Mouse (Mus musculus): Measurements from ENCODE around the gene Ptpra. TPM values are rescaled to one million over a fixed set of nuclear protein-coding genes. Genes with fewer than 3 reads are reported as not detected.

Ptpra gene
- polyA plus RNA-seq, 1 experiment from 2014 or later = 129 TPM

DNA sequence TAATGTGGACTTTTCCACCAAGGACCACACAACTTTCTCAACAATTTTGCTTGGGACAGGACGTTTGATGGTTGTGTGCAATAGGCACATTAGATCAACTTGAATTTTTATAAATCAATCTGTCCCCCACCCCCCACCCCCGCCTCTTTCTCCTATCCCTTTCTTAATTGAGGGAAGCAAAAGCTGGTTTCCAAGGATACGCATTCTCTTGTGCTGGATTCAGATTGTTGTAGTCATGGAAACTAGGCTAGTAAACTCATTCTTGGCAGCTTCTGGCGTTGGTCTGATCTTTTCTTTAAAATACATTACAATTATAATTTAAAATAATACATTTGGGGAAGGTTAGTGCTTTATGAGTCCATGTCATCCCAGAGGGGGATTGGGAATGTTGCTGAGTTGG lies 19.3 kb downstream of the Ptpra start:
- ATAC-seq (ENCODE audit: low FRiP score) = peak; percentile 61
- 24% methylated on average over 4 of the region's 4 CpGs for WGBS
- 0 out of 2 replicates have a peak overlapping the region, but pooled peaks have one; percentile 13 for H3K27ac ChIP-seq (replicated peaks)

DNA sequence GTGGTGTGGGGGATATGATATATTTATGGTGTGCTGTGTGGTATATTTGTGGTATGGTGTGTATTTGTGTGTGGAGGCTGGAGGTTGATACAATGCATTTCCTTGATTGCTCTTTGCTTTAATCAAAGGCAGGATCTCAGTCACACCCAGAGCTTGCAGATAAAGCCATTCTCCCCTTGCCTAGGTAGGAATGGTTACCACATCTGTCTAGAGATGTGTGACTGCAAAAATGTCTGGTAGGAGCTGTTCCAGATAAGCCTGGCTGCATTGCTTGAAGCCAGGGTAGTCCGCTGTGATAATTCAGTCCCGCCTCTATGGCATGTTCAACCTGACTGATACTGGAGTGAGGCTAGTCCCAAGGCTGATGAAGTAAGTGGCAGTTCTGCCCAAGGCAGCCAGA lies 19.9 kb downstream of the Ptpra start:
- peak overlapping the region; percentile 41; the same call in 1 of the 2 replicates for H3K27ac ChIP-seq (replicated peaks)
- H3K9me3 ChIP-seq (replicated peaks) = no peaks in the 10 kb centered on the region
- no peak overlapping the region for H3K4me2 ChIP-seq
- peak; percentile 36; the same call in 1 of the 2 replicates for ATAC-seq (ENCODE audit: low FRiP score)
- peaks cover 21% of the 10 kb centered on the region for H3K4me1 ChIP-seq
- 73% methylated on average over 2 of the region's 2 CpGs for WGBS
- H3K27me3 ChIP-seq (replicated peaks) = no peaks in the 10 kb centered on the region
- no peaks in the 10 kb centered on the region for H3K36me3 ChIP-seq
- H3K4me3 ChIP-seq (replicated peaks) = no peak overlapping the region
- no peak overlapping the region for H3K9ac ChIP-seq (replicated peaks)

More for the DNA sequence above, 19.3 kb downstream of the Ptpra start:
- Histone ChIP-seq H3K27me3 (replicated peaks) (no peaks in the 10 kb centered on the region), H3K9ac (replicated peaks) (no peak overlapping the region), H3K4me3 (replicated peaks) (no peak overlapping the region), H3K9me3 (replicated peaks) (no peaks in the 10 kb centered on the region), H3K4me2 (no peak overlapping the region), H3K36me3 (no peaks in the 10 kb centered on the region), H3K4me1 (peaks cover 20% of the 10 kb centered on the region)

DNA sequence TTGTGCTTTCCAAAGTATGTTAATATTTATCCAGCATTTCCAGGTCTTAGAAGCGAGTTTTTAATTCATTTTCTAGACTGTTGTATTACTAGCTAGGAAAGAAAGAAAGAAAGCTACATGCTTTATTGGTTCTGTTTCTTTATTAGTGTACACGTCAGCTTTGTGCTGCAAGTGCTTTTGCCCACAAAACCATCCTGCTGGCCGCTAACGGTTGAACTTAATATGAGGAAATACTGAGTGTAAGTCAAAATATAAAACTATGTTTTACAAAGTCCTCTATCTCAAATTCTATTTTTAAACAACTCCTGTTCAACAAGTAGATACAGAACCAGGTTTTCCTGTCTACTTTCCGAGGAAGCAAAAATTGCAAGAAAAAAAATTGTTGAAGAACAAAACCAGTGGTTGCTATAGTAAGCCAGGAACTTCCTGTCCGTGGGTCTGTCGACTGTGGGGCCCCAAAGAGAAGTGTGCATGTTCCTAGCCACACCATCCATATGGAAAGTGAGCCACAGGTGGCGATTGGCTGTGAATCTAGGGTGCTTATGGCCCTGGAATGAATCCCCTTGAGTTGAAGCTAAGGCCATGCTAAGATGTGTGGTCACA lies 22.9 kb downstream of the Ptpra start:
- no peak overlapping the region for H3K9ac ChIP-seq (replicated peaks)
- no peak overlapping the region for H3K4me3 ChIP-seq (replicated peaks)
- H3K9me3 ChIP-seq (replicated peaks) = no peaks in the 10 kb centered on the region; the same call in 1 of the 2 replicates
- H3K36me3 ChIP-seq = no peaks in the 10 kb centered on the region
- H3K4me1 ChIP-seq = peaks cover 23% of the 10 kb centered on the region
- no peaks in the 10 kb centered on the region for H3K27me3 ChIP-seq (replicated peaks)
- no peak for ATAC-seq (ENCODE audit: low FRiP score)
- no peak overlapping the region for H3K27ac ChIP-seq (replicated peaks)
- no peak overlapping the region for H3K4me2 ChIP-seq
- 83% methylated on average over 8 of the region's 8 CpGs for WGBS

DNA sequence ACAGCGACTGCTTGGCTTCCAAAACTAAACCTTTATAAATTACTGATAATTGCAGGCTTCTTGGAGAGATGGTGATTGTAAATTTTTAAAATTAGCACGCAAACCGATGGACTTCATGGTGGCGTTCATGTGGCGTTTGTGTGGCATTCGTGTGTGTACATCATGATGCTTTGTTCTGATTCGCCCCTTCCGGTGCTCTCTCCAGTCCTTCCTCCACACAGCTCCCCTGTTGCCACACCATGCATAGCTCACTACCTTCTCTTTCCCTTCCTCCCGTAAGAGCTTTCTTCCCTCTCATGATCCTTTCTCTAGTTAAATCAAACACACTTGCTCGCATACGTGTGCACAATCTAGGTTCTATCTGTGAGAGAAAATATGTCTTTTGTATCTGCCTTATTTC lies 25.7 kb downstream of the Ptpra start:
- no peak for ATAC-seq (ENCODE audit: low FRiP score)
- Histone ChIP-seq H3K4me1 (peaks cover 3% of the 10 kb centered on the region; the same call in 1 of the 2 replicates), H3K27me3 (replicated peaks) (no peaks in the 10 kb centered on the region)

DNA sequence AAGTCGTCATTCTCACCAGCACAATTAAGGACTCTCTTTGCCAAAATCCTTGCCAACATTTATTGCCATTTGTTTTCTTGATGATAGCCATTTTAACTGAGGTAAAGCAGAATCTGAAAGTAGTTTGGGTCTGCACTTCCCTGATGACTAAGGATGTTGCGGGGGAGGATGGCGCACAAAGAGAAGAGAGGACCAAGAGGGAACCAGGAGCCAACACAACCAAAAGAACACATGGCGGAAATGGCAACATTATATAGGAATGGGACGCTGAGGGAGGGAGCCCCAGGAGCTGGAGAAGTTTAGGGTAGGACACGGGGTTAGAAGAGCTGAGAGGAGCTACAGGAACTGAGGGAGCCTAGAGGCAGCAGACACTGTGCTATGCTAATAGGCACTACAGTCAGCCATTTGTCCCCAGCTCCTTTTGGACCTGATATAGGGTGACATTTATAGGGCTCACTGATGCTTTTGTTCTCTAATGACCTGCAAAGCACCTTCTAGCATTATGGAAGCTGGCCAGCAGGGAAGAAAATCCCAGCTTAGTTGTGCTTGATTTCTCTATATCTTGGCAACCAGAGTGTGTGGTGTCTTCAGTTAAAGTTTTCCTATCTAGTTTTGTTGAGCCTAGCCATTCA lies 26.7 kb downstream of the Ptpra start:
- Histone ChIP-seq H3K9ac (replicated peaks) (no peak overlapping the region), H3K4me1 (peaks cover 3% of the 10 kb centered on the region; the same call in 1 of the 2 replicates), H3K27ac (replicated peaks) (no peak overlapping the region; the same call in 1 of the 2 replicates), H3K4me3 (replicated peaks) (no peak overlapping the region), H3K36me3 (no peaks in the 10 kb centered on the region), H3K9me3 (replicated peaks) (no peaks in the 10 kb centered on the region; the same call in 1 of the 2 replicates), H3K4me2 (no peak overlapping the region), H3K27me3 (replicated peaks) (no peaks in the 10 kb centered on the region)
- WGBS = 65% methylated on average over 6 of the region's 6 CpGs
- no peak for ATAC-seq (ENCODE audit: low FRiP score)

More for the DNA sequence above, 25.7 kb downstream of the Ptpra start:
- Histone ChIP-seq H3K9ac (replicated peaks) (no peak overlapping the region), H3K4me2 (no peak overlapping the region), H3K36me3 (no peaks in the 10 kb centered on the region), H3K27ac (replicated peaks) (no peak overlapping the region), H3K4me3 (replicated peaks) (no peak overlapping the region), H3K9me3 (replicated peaks) (no peaks in the 10 kb centered on the region; the same call in 1 of the 2 replicates)
- WGBS = 94% methylated on average over 11 of the region's 11 CpGs

DNA sequence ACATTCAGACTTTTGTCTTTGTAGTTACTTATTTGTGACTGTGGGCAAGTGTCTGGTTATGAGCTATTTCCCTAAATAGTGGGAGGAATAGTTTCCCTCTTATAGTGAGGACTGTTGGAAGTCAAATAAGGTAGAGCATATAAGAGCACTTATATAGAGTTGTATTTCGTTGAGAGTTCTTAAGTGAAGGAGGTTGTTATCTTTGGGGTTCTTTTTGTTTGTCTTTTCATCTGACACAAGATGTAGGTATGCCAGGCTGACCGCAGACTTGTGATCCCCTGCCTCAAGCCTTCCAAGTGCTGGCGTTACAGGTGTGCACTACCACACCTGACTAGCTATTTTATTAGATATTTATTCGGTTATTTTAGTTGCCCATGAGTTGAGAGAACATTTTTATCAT lies 32.1 kb downstream of the Ptpra start:
- Histone ChIP-seq H3K4me2 (no peak overlapping the region), H3K4me1 (peaks cover 6% of the 10 kb centered on the region; the same call in 1 of the 2 replicates), H3K36me3 (no peaks in the 10 kb centered on the region), H3K9ac (replicated peaks) (no peak overlapping the region), H3K4me3 (replicated peaks) (no peak overlapping the region), H3K27ac (replicated peaks) (no peak overlapping the region), H3K9me3 (replicated peaks) (no peaks in the 10 kb centered on the region; the same call in 1 of the 2 replicates), H3K27me3 (replicated peaks) (no peaks in the 10 kb centered on the region)
- 91% methylated on average over 4 of the region's 4 CpGs for WGBS
- no peak for ATAC-seq (ENCODE audit: low FRiP score)

DNA sequence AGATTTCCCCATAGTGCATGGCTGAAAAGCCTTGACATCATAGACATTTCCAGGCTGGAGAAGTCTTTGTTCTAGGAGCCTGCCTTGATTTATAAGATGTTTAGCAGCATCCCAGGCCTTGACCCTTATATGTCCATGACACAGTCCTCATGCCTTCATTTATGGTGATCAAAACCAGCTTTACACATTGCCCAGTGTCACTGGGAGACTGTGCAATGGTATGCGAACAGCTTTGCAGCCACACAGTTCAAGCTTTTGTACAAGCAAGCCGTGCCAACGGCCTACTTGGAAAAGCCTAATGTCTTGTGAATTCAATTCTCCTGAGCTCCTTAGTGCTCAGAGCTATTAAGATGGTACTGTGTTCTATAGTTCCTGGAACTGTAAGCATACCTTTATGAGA lies 32.6 kb downstream of the Ptpra start:
- 31% methylated on average over 3 of the region's 3 CpGs for WGBS
- H3K36me3 ChIP-seq = no peaks in the 10 kb centered on the region
- 0 out of 2 replicates have a peak, but pooled peaks have one; percentile 35 for ATAC-seq (ENCODE audit: low FRiP score)
- peaks cover 8% of the 10 kb centered on the region; the same call in 1 of the 2 replicates for H3K4me1 ChIP-seq
- no peaks in the 10 kb centered on the region for H3K27me3 ChIP-seq (replicated peaks)
- H3K4me2 ChIP-seq = no peak overlapping the region
- H3K27ac ChIP-seq (replicated peaks) = peak overlapping the region; percentile 19; the same call in 1 of the 2 replicates
- H3K4me3 ChIP-seq (replicated peaks) = no peak overlapping the region
- H3K9ac ChIP-seq (replicated peaks) = no peak overlapping the region
- H3K9me3 ChIP-seq (replicated peaks) = no peaks in the 10 kb centered on the region; the same call in 1 of the 2 replicates

DNA sequence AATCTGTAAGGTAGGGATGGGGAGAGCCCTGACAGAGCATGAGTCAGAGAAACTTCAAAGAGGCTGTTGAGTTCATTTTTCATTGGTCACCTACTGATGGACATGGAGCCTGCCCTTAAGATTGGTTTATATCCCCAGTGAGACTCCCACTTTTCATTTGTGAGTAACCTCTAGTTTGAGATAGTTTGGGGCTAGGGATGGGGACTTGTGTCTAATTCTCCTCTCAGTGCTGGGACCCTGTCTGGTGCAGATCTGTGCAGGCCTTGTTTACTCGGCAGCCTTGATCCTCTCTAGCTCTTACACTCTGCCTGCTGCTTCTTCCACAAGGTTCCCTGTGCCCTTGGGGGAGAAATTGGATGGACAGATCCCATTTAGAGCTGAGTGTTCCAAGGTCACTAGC lies 34.1 kb downstream of the Ptpra start:
- no peak overlapping the region for H3K4me2 ChIP-seq
- WGBS = 100% methylated on average over 1 of the region's 1 CpGs
- H3K9me3 ChIP-seq (replicated peaks) = no peaks in the 10 kb centered on the region
- no peaks in the 10 kb centered on the region for H3K36me3 ChIP-seq
- ATAC-seq (ENCODE audit: low FRiP score) = no peak
- peaks cover 8% of the 10 kb centered on the region; the same call in 1 of the 2 replicates for H3K4me1 ChIP-seq
- H3K9ac ChIP-seq (replicated peaks) = no peak overlapping the region
- no peak overlapping the region for H3K4me3 ChIP-seq (replicated peaks)
- H3K27ac ChIP-seq (replicated peaks) = no peak overlapping the region
- no peaks in the 10 kb centered on the region for H3K27me3 ChIP-seq (replicated peaks)

DNA sequence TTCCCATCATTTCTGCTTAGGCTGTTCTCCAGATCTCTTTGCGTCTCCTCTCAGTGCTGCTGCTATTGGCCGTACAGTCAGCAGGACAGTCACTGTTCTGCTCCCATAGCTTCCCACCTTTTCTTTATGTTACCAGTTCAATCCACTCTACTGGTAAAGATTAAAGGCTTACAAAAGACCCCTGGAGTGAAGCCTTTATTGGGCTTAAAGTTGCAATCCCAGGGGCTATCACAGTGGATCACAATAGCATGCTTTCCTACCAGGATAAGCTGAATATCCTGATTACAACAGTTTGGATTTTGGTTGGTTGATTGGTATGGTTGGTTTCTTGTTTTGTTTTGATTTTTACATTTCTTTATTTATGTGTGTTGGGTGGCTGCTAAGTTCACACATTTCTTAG lies 37.9 kb downstream of the Ptpra start:
- Histone ChIP-seq H3K9ac (replicated peaks) (no peak overlapping the region), H3K27me3 (replicated peaks) (no peaks in the 10 kb centered on the region), H3K36me3 (no peaks in the 10 kb centered on the region), H3K4me3 (replicated peaks) (no peak overlapping the region), H3K4me1 (peaks cover 10% of the 10 kb centered on the region; the same call in 1 of the 2 replicates), H3K27ac (replicated peaks) (no peak overlapping the region), H3K4me2 (no peak overlapping the region), H3K9me3 (replicated peaks) (no peaks in the 10 kb centered on the region)
- WGBS = 72% methylated on average over 2 of the region's 2 CpGs
- ATAC-seq (ENCODE audit: low FRiP score) = no peak

DNA sequence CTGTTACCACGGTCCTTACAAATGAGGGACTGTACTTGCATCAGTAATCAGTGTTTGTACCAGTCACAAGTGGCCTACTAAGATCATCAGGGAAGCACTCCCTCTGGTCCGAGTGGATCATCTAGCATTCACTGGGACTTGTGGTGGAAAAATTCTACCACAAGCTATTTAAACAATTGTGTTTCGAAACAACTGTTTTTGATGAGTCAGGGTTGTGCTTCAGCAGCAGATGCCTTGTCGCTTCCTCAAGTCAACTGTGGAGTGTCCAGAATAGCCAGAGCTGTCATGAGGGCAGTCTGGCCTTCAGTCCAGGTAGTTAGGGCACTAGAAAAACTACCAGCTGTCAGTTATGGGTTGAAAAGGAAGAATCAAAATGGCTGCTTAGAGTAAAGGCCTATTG lies 38.5 kb downstream of the Ptpra start:
- Histone ChIP-seq H3K27ac (replicated peaks) (no peak overlapping the region), H3K4me3 (replicated peaks) (no peak overlapping the region), H3K9ac (replicated peaks) (no peak overlapping the region), H3K4me1 (peaks cover 10% of the 10 kb centered on the region; the same call in 1 of the 2 replicates), H3K27me3 (replicated peaks) (no peaks in the 10 kb centered on the region), H3K4me2 (no peak overlapping the region), H3K36me3 (no peaks in the 10 kb centered on the region), H3K9me3 (replicated peaks) (no peaks in the 10 kb centered on the region)
- 92% methylated on average over 4 of the region's 4 CpGs for WGBS
- no peak for ATAC-seq (ENCODE audit: low FRiP score)

DNA sequence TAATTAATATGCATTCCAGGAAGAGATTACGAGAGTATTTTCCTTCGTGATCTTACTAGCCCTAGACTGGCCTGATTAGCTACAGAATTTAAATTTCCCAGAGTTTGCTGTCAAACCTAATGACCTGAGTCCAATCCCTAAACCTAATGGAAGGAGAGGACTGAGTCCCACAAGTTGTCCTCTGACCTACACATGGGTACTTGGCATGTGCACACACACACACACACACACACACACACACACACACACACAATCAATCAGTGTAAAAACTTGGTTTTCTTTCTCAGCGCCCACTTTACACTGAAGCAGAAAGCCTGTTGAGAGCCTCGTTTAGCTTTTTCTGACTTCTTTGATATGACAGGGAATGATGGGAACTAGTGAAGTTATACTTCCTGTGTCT lies 41.1 kb downstream of the Ptpra start:
- no peak overlapping the region for H3K4me2 ChIP-seq
- peaks cover 18% of the 10 kb centered on the region for H3K4me1 ChIP-seq
- H3K9ac ChIP-seq (replicated peaks) = no peak overlapping the region
- WGBS = 9% methylated on average over 4 of the region's 4 CpGs
- no peaks in the 10 kb centered on the region for H3K27me3 ChIP-seq (replicated peaks)
- peak overlapping the region; percentile 70 for H3K27ac ChIP-seq (replicated peaks)
- no peak for ATAC-seq (ENCODE audit: low FRiP score)
- no peaks in the 10 kb centered on the region for H3K9me3 ChIP-seq (replicated peaks)
- H3K36me3 ChIP-seq = no peaks in the 10 kb centered on the region
- H3K4me3 ChIP-seq (replicated peaks) = no peak overlapping the region

DNA sequence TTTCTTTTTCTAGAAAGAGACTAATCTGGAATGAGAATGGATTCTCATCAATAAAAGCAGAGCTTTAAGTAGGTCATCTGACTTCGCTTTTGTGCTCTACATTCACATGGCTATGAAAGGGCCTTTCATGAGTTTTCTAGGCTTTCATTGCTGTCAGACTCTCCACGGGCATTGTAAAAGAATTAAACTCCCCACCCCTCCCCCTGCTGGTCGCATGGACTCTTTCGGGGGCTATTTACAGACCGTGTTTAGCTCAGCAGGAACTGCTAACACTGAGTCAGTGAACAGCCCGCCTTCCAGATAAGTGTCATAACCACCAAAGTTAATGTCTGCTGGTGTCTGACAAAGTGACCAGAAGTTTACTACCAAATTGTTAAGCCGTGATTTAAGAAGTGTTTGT lies 41.5 kb downstream of the Ptpra start:
- Histone ChIP-seq H3K36me3 (no peaks in the 10 kb centered on the region), H3K27ac (replicated peaks) (peak overlapping the region; percentile 70), H3K4me3 (replicated peaks) (no peak overlapping the region), H3K27me3 (replicated peaks) (no peaks in the 10 kb centered on the region), H3K9ac (replicated peaks) (no peak overlapping the region), H3K4me2 (no peak overlapping the region), H3K9me3 (replicated peaks) (no peaks in the 10 kb centered on the region), H3K4me1 (peaks cover 22% of the 10 kb centered on the region)
- ATAC-seq (ENCODE audit: low FRiP score) = peak; percentile 66
- 7% methylated on average over 7 of the region's 7 CpGs for WGBS
